Mouse (Mus musculus) stomach, postnatal 0 days (tissue): ENCODE results near the gene Kank4.

Experiments
- CTCF ChIP-seq: IDR thresholded peaks from 2 replicates; pipeline ENCODE4 v1.5.1; 2016; ENCODE audit warnings: antibody characterized with exemption, low read depth, mild to moderate bottlenecking, moderate library complexity
- EP300 ChIP-seq: optimal IDR thresholded peaks from 2 replicates; pipeline ENCODE3; 2016; ENCODE audit warnings: antibody characterized with exemption

- TF ChIP-seq CTCF (no peak), EP300 (no peak)
Observed at GRCm38 (mm10) chr4:98836519-98836918, 19.2 kb upstream of the Kank4 start.
